Mouse (Mus musculus) lung, embryonic 16.5 days (tissue): ENCODE data around the gene Magi2. TPM values are rescaled to one million over a fixed set of nuclear protein-coding genes. Genes with fewer than 3 reads are reported as not detected.

ENCODE experiments used
- ATAC-seq: fragments of 200-750 bp; cut with Nextera tagmentation; 2 replicates; pipeline ENCODE4 v1.8.0; 2017; ENCODE audit warnings: low read depth, mild to moderate bottlenecking, moderate library complexity
- H3K27ac ChIP-seq: fragments of 300-500 bp; sonication (generic); 2 replicates; pipeline ENCODE4 v1.5.1; 2014; ENCODE audit warnings: mild to moderate bottlenecking, control low read depth, low read length
- H3K27me3 ChIP-seq: fragments of 300-500 bp; sonication (generic); 2 replicates; pipeline ENCODE4 v1.6.1; 2014; ENCODE audit warnings: low read depth, low read length, mixed read lengths; ENCODE audit not compliant: control insufficient read depth, insufficient read depth
- H3K36me3 ChIP-seq: fragments of 300-500 bp; sonication (generic); 2 replicates; pipeline ENCODE4 v1.6.1; 2014; ENCODE audit warnings: low read length; ENCODE audit not compliant: control insufficient read depth, insufficient read depth
- H3K4me1 ChIP-seq: fragments of 300-500 bp; sonication (generic); replicated peaks from 2 replicates; pipeline ENCODE4 v1.6.1; 2014; ENCODE audit warnings: low read length, mixed read lengths; ENCODE audit not compliant: control insufficient read depth, insufficient read depth
- H3K4me2 ChIP-seq: fragments of 300-500 bp; sonication (generic); 2 replicates; pipeline ENCODE4 v1.6.1; 2014; ENCODE audit warnings: low read depth, low read length, control low read depth
- H3K4me3 ChIP-seq: fragments of 300-500 bp; sonication (generic); 2 replicates; pipeline ENCODE4 v1.5.1; 2014; ENCODE audit warnings: mild to moderate bottlenecking, low read length, control low read depth
- H3K9ac ChIP-seq: fragments of 300-500 bp; sonication (generic); 2 replicates; pipeline ENCODE4 v1.6.1; 2014; ENCODE audit warnings: low read length, control low read depth
- H3K9me3 ChIP-seq: fragments of 300-500 bp; sonication (generic); 2 replicates; pipeline ENCODE4 v1.6.1; 2016; ENCODE audit warnings: low read length; ENCODE audit not compliant: control insufficient read depth
- WGBS: fragments of 180-500 bp; shearing (Covaris S2); extraction: QIAGEN DNeasy Blood & Tissue Kit; methylation state at CpG from one replicate; pipeline ENCODE4 v1.1.7; 2014; 5-methylcytosine and 5-hydroxymethylcytosine counted together
- polyA plus RNA-seq: library from polyadenylated mRNA; unstranded; fragments of >200 nt; fragmentation: Nextera tagmentation; extraction: Ambion mirVana; gene quantifications from 2 replicates; pipeline ENCODE4 v1.2.1, GENCODE M21; 2015

Magi2 gene
- polyA plus RNA-seq, 1 experiment from 2014 or later, result 2.5 TPM

DNA sequence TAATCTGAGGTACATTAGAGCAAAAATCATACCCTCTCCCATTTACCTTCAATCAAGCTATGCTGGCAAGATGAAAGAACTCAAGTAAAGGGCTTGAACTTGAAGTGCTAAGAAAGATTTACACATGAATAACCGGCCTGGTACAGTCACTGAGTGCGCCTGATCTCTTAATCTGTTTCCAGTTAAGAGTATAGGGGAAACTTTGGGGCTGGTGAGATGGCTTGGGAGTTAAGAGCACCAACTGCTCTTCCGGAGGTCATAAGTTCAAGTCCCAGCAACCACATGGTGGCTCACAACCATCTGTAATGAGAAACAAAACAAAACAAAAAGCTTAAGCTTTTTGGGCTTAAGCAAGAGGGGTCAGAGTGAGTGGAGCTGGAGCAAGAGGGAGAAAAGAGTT is 1451.7 kb downstream of the Magi2 start:
- H3K4me3 ChIP-seq, result no peak overlapping the region
- no peak overlapping the region for H3K4me2 ChIP-seq
- H3K9me3 ChIP-seq, result no peaks in the 10 kb centered on the region
- no peaks in the 10 kb centered on the region for H3K4me1 ChIP-seq
- ATAC-seq, result no peak
- no peaks in the 10 kb centered on the region for H3K27me3 ChIP-seq
- H3K9ac ChIP-seq, result no peak overlapping the region
- 55% methylated on average over 3 of the region's 3 CpGs for WGBS
- H3K27ac ChIP-seq, result no peak overlapping the region
- no peaks in the 10 kb centered on the region for H3K36me3 ChIP-seq

- no peaks in the 10 kb centered on the region for H3K9me3 ChIP-seq
- H3K4me1 ChIP-seq, result no peaks in the 10 kb centered on the region
- H3K27me3 ChIP-seq, result no peaks in the 10 kb centered on the region
- no peaks in the 10 kb centered on the region for H3K36me3 ChIP-seq
- no peak overlapping the region for H3K27ac ChIP-seq
- no peak for ATAC-seq
- WGBS, result 92% methylated on average over 6 of the region's 6 CpGs
- no peak overlapping the region for H3K9ac ChIP-seq
- H3K4me2 ChIP-seq, result no peak overlapping the region
- H3K4me3 ChIP-seq, result no peak overlapping the region
Observed at GRCm38 (mm10) chr5:20679920-20680319, 1453.1 kb downstream of the Magi2 start.

DNA sequence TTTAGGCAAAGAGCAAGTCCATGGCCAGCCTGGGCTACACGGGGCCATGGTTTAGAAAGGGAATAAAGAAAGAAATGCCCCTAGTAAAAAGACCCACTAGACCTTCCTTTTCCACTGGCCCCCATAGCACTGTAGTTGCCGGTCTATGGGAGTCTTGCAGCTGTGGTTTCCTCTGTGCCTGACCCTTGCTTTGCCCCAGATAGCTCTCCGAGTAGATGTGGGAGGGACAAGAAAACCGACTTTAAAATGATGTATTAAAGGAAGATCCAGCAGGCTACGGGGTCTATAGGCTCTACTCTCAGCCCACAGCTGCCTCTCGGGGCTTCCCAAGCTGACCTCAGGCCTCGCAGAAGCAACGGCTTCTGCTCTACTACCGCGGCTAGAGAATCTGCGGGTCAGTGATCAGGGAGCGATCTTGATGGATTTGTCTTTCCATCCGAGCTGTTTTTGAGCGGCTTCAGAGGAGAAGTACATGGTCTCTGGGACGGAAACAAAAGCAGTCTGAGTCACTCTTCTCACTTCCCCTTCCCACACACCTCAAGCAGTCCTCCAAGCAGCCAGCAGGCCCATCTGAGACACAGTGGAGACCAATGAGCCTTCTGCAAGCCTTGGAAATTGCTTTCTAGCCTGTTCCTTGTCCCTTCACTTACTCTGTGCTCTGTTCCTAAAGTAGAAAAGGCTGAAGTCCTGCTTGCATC is 1454.1 kb downstream of the Magi2 start:
- Histone ChIP-seq H3K27me3 (no peaks in the 10 kb centered on the region), H3K4me2 (no peak overlapping the region), H3K4me1 (no peaks in the 10 kb centered on the region), H3K9ac (no peak overlapping the region), H3K9me3 (no peaks in the 10 kb centered on the region), H3K4me3 (no peak overlapping the region), H3K27ac (no peak overlapping the region), H3K36me3 (no peaks in the 10 kb centered on the region)
- WGBS, result 78% methylated on average over 15 of the region's 15 CpGs
- no peak for ATAC-seq

DNA sequence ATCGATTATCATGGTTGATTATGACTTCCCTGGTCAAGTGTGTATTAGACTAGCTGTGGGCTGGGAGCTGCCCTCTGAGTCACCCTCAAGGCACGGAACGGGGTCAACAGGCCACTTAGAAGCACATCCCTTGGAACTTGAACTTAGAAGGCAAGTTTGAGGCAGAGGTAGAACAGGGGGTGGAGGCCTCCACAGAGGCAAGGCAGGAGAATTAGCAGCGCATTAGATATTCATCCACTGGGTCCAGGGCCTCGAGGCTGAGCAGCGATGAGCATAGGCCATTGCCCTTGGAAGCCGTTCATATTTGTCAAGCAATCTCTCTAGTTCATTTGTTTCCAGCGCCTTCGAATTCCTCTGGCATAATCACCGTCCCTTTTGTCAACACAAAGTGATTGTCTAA is 1454.8 kb downstream of the Magi2 start:
- Histone ChIP-seq H3K4me3 (no peak overlapping the region), H3K9ac (no peak overlapping the region), H3K27ac (no peak overlapping the region), H3K27me3 (no peaks in the 10 kb centered on the region), H3K4me1 (no peaks in the 10 kb centered on the region), H3K9me3 (no peaks in the 10 kb centered on the region), H3K4me2 (no peak overlapping the region), H3K36me3 (no peaks in the 10 kb centered on the region)
- WGBS, result 68% methylated on average over 10 of the region's 10 CpGs
- no peak for ATAC-seq

DNA sequence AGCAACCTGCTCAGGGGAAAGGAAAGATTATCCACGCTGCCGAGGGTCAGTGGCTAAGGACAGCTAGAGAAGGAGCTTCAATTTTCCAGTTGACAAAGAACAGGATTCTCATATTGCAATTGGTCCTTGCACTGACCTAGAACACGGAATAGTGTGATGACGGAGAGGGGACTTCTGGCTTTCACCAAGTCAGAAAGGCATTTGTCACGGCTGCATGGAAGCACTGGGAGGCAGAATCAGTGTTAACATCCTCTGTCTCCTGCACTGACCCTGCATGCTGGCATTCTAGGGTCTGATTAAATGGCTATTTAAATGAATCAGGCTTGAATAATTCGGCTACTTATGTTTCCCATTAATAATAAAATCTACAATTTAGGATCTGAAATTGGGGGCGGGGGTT is 1455.4 kb downstream of the Magi2 start:
- Histone ChIP-seq H3K27me3 (no peaks in the 10 kb centered on the region), H3K4me3 (no peak overlapping the region), H3K4me2 (no peak overlapping the region), H3K27ac (no peak overlapping the region), H3K4me1 (no peaks in the 10 kb centered on the region), H3K9ac (no peak overlapping the region), H3K36me3 (no peaks in the 10 kb centered on the region), H3K9me3 (no peaks in the 10 kb centered on the region)
- ATAC-seq, result no peak
- WGBS, result 77% methylated on average over 7 of the region's 7 CpGs

DNA sequence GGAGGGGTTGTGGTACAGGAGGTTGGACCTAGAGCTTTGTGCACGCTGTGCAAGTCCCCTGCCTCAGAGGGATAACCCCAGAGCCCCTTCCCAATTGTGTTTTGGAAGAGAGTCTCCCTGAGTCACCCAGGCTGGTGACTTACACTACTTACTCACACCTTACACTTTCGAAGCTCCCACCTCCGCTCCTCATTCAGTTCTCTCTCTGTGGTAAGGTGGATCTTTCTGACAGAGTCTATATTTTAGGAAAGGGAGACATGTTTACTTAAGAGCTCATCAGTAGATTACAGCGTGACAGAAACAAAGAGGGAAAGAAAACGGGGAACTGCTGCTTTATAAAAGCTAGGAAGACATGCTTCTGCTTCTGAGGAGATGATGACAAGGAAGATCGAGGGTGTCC is 1457.3 kb downstream of the Magi2 start:
- H3K9me3 ChIP-seq, result no peaks in the 10 kb centered on the region
- ATAC-seq, result no peak
- no peaks in the 10 kb centered on the region for H3K4me1 ChIP-seq
- no peaks in the 10 kb centered on the region for H3K36me3 ChIP-seq
- no peak overlapping the region for H3K9ac ChIP-seq
- 55% methylated on average over 6 of the region's 6 CpGs for WGBS
- H3K27me3 ChIP-seq, result no peaks in the 10 kb centered on the region
- H3K4me3 ChIP-seq, result no peak overlapping the region
- no peak overlapping the region for H3K4me2 ChIP-seq
- H3K27ac ChIP-seq, result no peak overlapping the region

DNA sequence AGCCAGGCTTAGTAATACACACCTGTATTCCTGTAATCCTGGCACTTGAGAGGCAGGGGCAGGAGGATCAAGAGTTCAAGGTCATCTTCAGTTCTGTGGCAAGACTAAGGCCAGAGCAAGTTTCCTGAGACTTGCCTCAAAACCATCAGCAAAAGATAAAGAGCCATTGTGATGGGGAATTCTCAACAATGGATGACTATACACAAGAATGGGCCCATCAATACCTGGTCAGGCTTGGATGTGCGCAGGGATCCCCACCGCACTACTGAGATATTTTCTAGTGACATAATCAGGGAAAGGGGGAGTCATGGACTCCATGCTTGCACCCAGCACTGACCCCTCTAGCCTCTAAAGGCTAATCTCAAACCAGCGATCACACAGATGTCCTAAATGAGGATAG is 1465.4 kb downstream of the Magi2 start:
- Histone ChIP-seq H3K4me2 (no peak overlapping the region), H3K4me1 (no peaks in the 10 kb centered on the region), H3K4me3 (no peak overlapping the region), H3K27ac (no peak overlapping the region), H3K9me3 (peaks cover 3% of the 10 kb centered on the region; the same call in 1 of the 2 replicates), H3K27me3 (no peaks in the 10 kb centered on the region), H3K36me3 (no peaks in the 10 kb centered on the region), H3K9ac (no peak overlapping the region)
- 92% methylated on average over 3 of the region's 3 CpGs for WGBS
- no peak for ATAC-seq

DNA sequence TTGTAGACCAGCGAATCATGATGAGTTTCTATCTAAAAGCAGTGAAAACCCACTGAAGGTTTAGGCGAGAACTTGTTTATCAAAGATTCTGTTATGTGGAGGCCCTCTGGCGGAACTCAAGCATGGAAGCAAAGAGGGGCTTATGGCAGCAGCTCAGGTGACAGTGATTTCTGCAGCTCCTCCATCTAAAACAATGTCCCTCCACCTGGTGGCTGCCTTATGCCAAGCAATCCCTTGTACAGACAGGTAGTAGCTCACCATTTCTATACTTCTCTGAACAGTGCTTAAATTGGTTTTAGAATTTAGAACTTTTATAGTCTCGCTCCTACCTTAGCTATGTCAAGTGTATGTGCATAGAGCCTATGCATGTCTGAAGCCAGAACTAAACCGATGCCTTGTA is 1472.3 kb downstream of the Magi2 start:
- ATAC-seq, result no peak

DNA sequence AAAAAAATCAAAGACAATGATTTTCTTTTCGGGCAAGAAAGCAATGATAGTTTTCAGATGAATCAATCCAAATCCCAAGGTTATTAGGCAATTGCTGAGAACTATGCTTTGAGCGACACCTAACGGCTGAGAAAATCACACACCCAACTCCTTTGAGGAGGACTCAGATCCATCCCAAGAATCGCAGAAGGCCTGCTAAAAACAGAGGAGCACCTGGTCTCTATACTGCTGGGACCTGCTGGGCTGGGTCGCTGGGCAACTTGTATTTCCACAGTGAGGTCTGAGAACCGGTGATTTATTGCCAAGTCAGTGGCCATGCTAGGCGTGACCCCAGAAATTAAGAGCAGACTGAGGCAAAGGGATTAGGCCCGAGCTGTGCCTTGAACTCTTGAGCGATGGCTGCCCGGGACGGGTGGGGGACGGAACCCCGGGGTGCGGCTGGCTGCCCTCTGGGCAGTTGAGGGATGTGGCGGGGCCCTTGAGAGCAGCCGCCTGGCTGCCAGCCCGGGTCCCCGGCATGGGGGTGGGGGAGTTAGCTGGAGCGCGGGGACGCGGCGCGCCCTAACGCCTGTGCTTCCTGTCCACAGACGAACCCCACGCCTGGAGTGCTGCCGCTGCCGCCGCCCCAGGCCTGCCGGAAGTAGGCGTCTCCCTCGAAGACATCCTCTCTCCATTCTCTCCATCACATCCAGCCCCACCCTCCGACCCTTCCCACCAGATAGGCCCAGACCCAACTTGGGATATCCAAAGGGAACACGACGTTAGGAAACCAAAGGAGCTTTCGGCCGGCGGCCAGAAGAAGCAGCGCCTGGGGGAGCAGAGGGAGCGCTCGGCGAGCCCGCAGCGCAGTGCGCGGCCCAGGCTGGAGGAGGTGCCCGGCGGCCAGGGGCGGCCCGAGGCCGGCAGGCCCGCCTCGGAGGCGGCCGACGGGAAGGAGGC is 1474.9 kb downstream of the Magi2 start:
- H3K9me3 ChIP-seq, result no peaks in the 10 kb centered on the region
- no peaks in the 10 kb centered on the region for H3K27me3 ChIP-seq
- H3K36me3 ChIP-seq, result no peaks in the 10 kb centered on the region
- peak; percentile 95 for ATAC-seq
- H3K4me2 ChIP-seq, result peak overlapping the region; percentile 87
- peak overlapping the region; percentile 98 for H3K27ac ChIP-seq
- peak overlapping the region; percentile 77 for H3K4me3 ChIP-seq
- peak overlapping the region; percentile 85 for H3K9ac ChIP-seq
- peaks cover 5% of the 10 kb centered on the region; the same call in 1 of the 2 replicates for H3K4me1 ChIP-seq
- WGBS, result under 1% methylated on average over 49 of the region's 57 CpGs

More for the DNA sequence above, 1472.3 kb downstream of the Magi2 start:
- Histone ChIP-seq H3K4me2 (no peak overlapping the region), H3K27me3 (no peaks in the 10 kb centered on the region), H3K9ac (no peak overlapping the region), H3K36me3 (no peaks in the 10 kb centered on the region), H3K27ac (no peak overlapping the region), H3K4me1 (peaks cover 5% of the 10 kb centered on the region; the same call in 1 of the 2 replicates), H3K9me3 (0 out of 2 replicates have a peak, but pooled peaks cover 3% of the 10 kb centered on the region), H3K4me3 (no peak overlapping the region)
- WGBS, result 77% methylated on average over 5 of the region's 5 CpGs
